Comparison of ENCODE assay signal across 17 mouse cellular contexts in the genomic region with DNA sequence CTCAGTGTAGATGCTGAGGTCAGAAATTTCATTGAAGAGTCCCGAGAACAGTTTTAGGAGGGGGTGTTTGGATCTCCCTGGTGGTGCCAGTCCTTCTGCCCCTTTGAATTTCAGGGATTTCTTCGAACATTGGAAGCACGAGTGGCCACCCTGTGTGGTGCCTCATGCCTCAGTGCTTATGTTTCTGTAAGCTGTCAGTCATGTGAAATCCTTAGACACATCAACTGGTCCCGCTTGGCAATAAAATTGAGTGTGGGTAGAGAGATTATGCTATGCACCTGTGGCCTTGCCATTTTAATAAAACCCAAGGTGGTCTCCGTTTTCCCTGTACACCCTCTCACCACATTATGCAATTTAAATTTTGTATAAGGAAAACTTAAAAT.
DNase-seq lines count a peak whose midpoint lies in the region; ATAC-seq lines count a peak whose summit lies in the region.
"Had no signal": no experiment of that assay in that cellular context is flagged by ENCODE, and none has a peak within 500 bp of the region (broad histone marks: within the 10 kb centered on the region; RNA-seq: fewer than 3 reads in every experiment).

No protein-coding gene starts in this region.

- H3K9me3 ChIP-seq in forebrain, embryonic 15.5 days, result no peaks in the 10 kb centered on the region
- no peaks in the 10 kb centered on the region for H3K9me3 ChIP-seq in forebrain, embryonic 11.5 days (ENCODE audit: control insufficient read depth, low read length)
- H3K9me3 ChIP-seq in hindbrain, embryonic 12.5 days (replicated peaks), result no peaks in the 10 kb centered on the region
- no peaks in the 10 kb centered on the region for H3K9me3 ChIP-seq in midbrain, embryonic 13.5 days
- H3K9me3 ChIP-seq: heart, embryonic 13.5 days had no signal

- no peak overlapping the region for H3K4me2 ChIP-seq in forebrain, embryonic 15.5 days (replicated peaks)
- no peak overlapping the region for H3K4me2 ChIP-seq in forebrain, embryonic 11.5 days (ENCODE audit: low read depth, low read length, severe bottlenecking)
- H3K4me2 ChIP-seq in hindbrain, embryonic 12.5 days (replicated peaks), result no peak overlapping the region
- H3K4me2 ChIP-seq in midbrain, embryonic 13.5 days (replicated peaks), result no peak overlapping the region
- H3K4me2 ChIP-seq: heart, embryonic 13.5 days had no signal

- ATAC-seq in forebrain, embryonic 15.5 days (replicated peaks), result peak; percentile 63
- ATAC-seq in forebrain, embryonic 11.5 days (replicated peaks; ENCODE audit: low FRiP score), result no peak
- ATAC-seq in hindbrain, embryonic 12.5 days (ENCODE audit: low FRiP score), result peak; percentile 48
- ATAC-seq in midbrain, embryonic 13.5 days, result peak; percentile 49; the same call in 1 of the 2 replicates
- ATAC-seq: lung, postnatal 0 days had no signal

- no peak overlapping the region for H3K27ac ChIP-seq in forebrain, embryonic 15.5 days (replicated peaks)
- no peak overlapping the region for H3K27ac ChIP-seq in forebrain, embryonic 11.5 days (ENCODE audit: low read depth, low read length)
- no peak overlapping the region for H3K27ac ChIP-seq in hindbrain, embryonic 12.5 days
- H3K27ac ChIP-seq in midbrain, embryonic 13.5 days, result no peak overlapping the region
- H3K27ac ChIP-seq: heart, embryonic 13.5 days; liver, embryonic 14.5 days had no signal

- peaks cover 17% of the 10 kb centered on the region for H3K4me1 ChIP-seq in forebrain, embryonic 15.5 days
- peaks cover 2% of the 10 kb centered on the region for H3K4me1 ChIP-seq in forebrain, embryonic 11.5 days (replicated peaks; ENCODE audit: control insufficient read depth, insufficient read depth, low read length)
- H3K4me1 ChIP-seq in hindbrain, embryonic 12.5 days, result peaks cover 12% of the 10 kb centered on the region
- H3K4me1 ChIP-seq in midbrain, embryonic 13.5 days (replicated peaks), result peaks cover 18% of the 10 kb centered on the region

- H3K27me3 ChIP-seq in forebrain, embryonic 15.5 days, result no peaks in the 10 kb centered on the region
- H3K27me3 ChIP-seq in forebrain, embryonic 11.5 days (ENCODE audit: control insufficient read depth, insufficient read depth, low read length), result no peaks in the 10 kb centered on the region
- H3K27me3 ChIP-seq in hindbrain, embryonic 12.5 days, result no peaks in the 10 kb centered on the region
- H3K27me3 ChIP-seq in midbrain, embryonic 13.5 days, result no peaks in the 10 kb centered on the region
- H3K27me3 ChIP-seq: heart, embryonic 13.5 days had no signal

- DNase-seq in forebrain, embryonic 11.5 days (ENCODE audit: low spot score), result no peak
- DNase-seq in cerebellum, adult 9-10 months, result peak; percentile 82
- DNase-seq in layer of hippocampus, adult 9-11 months, result no peak
- no peak for DNase-seq in adrenal gland, postnatal 36 days
- no peak for DNase-seq in lung, postnatal 10 days
- DNase-seq: adrenal gland, adult 2 months; gastrocnemius, postnatal 36 days; heart, postnatal 4 days; kidney, adult 18-20 months; kidney, postnatal 14 days; thymus, adult 18-20 months had no signal

- no peak overlapping the region for H3K9ac ChIP-seq in forebrain, embryonic 15.5 days (replicated peaks)
- no peak overlapping the region for H3K9ac ChIP-seq in forebrain, embryonic 11.5 days (ENCODE audit: low read length)
- no peak overlapping the region for H3K9ac ChIP-seq in hindbrain, embryonic 12.5 days
- no peak overlapping the region for H3K9ac ChIP-seq in midbrain, embryonic 13.5 days (replicated peaks)
- H3K9ac ChIP-seq: heart, embryonic 13.5 days; liver, embryonic 14.5 days had no signal

- WGBS in forebrain, embryonic 15.5 days, result 21% methylated on average over 5 of the region's 5 CpGs
- WGBS in forebrain, embryonic 11.5 days, result 46% methylated on average over 5 of the region's 5 CpGs
- 37% methylated on average over 5 of the region's 5 CpGs for WGBS in hindbrain, embryonic 12.5 days
- 27% methylated on average over 5 of the region's 5 CpGs for WGBS in midbrain, embryonic 13.5 days

- no peaks in the 10 kb centered on the region for H3K36me3 ChIP-seq in forebrain, embryonic 15.5 days
- no peaks in the 10 kb centered on the region for H3K36me3 ChIP-seq in forebrain, embryonic 11.5 days (ENCODE audit: control insufficient read depth, insufficient read depth, low read length)
- H3K36me3 ChIP-seq in hindbrain, embryonic 12.5 days, result no peaks in the 10 kb centered on the region
- no peaks in the 10 kb centered on the region for H3K36me3 ChIP-seq in midbrain, embryonic 13.5 days
- H3K36me3 ChIP-seq: heart, embryonic 13.5 days had no signal

- H3K4me3 ChIP-seq in forebrain, embryonic 15.5 days, result no peak overlapping the region
- no peak overlapping the region for H3K4me3 ChIP-seq in forebrain, embryonic 11.5 days (ENCODE audit: low read depth, low read length)
- H3K4me3 ChIP-seq in hindbrain, embryonic 12.5 days, result no peak overlapping the region
- H3K4me3 ChIP-seq in midbrain, embryonic 13.5 days (replicated peaks), result no peak overlapping the region
- H3K4me3 ChIP-seq: heart, embryonic 13.5 days had no signal
